Mouse (Mus musculus): ENCODE data around the gene Gm43518.

- TF ChIP-seq EP300 (optimal IDR thresholded peaks at IDR 0.05) (no peak), CTCF (IDR thresholded peaks at IDR 0.05; ENCODE audit: low read depth) (no peak)
Measured at GRCm38 (mm10) chr5:123979980-123980369, 52.8 kb downstream of the Gm43518 start.

All from stomach, postnatal 0 days (tissue).